Mouse (Mus musculus) MEL (cell line): ENCODE results near the gene Vnn1. TPM values are rescaled to one million over a fixed set of nuclear protein-coding genes. Genes with fewer than 3 reads are reported as not detected.

Experiments
- DNase-seq: peaks from one replicate; pipeline ENCODE4 v3.0.0; 2011; ENCODE audit warnings: low read depth, low spot score
- H3K27ac ChIP-seq: 2 replicates; pipeline ENCODE4 v1.5.1; 2012; ENCODE audit warnings: low read depth, mild to moderate bottlenecking, control low read depth, low read length, moderate library complexity; ENCODE audit not compliant: control insufficient read depth
- H3K27me3 ChIP-seq, 2 experiments: fragments of 150-350 bp in 1 of 2; sonication (generic) in 1 of 2; 2 replicates each; pipeline ENCODE4 v1.6.1; 2012; ENCODE audit warnings: low read length in 2 of 2, mild to moderate bottlenecking in 2 of 2, improper control_type of control experiment in 1 of 2, moderate library complexity in 1 of 2; ENCODE audit not compliant: insufficient read depth in 2 of 2, control insufficient read depth in 1 of 2
- H3K36me3 ChIP-seq, 2 experiments: 2 replicates each; pipeline ENCODE4 v1.6.1; 2012 to 2014; ENCODE audit warnings: low read length in 2 of 2, improper control_type of control experiment in 1 of 2, inconsistent platforms in 1 of 2, mild to moderate bottlenecking in 1 of 2; ENCODE audit not compliant: insufficient read depth in 2 of 2, control insufficient read depth in 1 of 2
- H3K4me1 ChIP-seq, 2 experiments: fragments of 150-350 bp in 1 of 2; sonication (generic) in 1 of 2; 2 replicates each; pipeline ENCODE4 v1.6.1; 2012; ENCODE audit warnings: low read length in 2 of 2, improper control_type of control experiment in 1 of 2, mild to moderate bottlenecking in 1 of 2; ENCODE audit not compliant: insufficient read depth in 2 of 2, control insufficient read depth in 1 of 2
- H3K4me3 ChIP-seq, 2 experiments: fragments of 150-350 bp in 1 of 2; sonication (generic) in 1 of 2; 2 replicates each; pipeline ENCODE4 v1.5.1; 2012; ENCODE audit warnings: low read depth in 2 of 2, low read length in 2 of 2, mild to moderate bottlenecking in 2 of 2, moderate library complexity in 2 of 2, control low read depth in 1 of 2, improper control_type of control experiment in 1 of 2; ENCODE audit not compliant: control insufficient read depth in 1 of 2, insufficient read depth in 1 of 2
- H3K79me2 ChIP-seq: 2 replicates; pipeline ENCODE4 v1.6.1; 2012; ENCODE audit warnings: mild to moderate bottlenecking, low read length, moderate library complexity; ENCODE audit not compliant: control insufficient read depth, poor library complexity, insufficient read depth
- H3K9ac ChIP-seq: 2 replicates; pipeline ENCODE4 v1.6.1; 2012; ENCODE audit warnings: low read depth, mild to moderate bottlenecking, control low read depth, low read length, moderate library complexity; ENCODE audit not compliant: control insufficient read depth, poor library complexity, severe bottlenecking
- H3K9me3 ChIP-seq: fragments of 150-350 bp; sonication (generic); replicated peaks from 2 replicates; pipeline ENCODE4 v1.6.1; 2012; ENCODE audit warnings: mild to moderate bottlenecking, low read length, improper control_type of control experiment, moderate library complexity; ENCODE audit not compliant: insufficient read depth
- BHLHE40 ChIP-seq: IDR thresholded peaks from 2 replicates; pipeline ENCODE4 v1.6.1; 2012; ENCODE audit warnings: low read depth, mild to moderate bottlenecking, inconsistent platforms, low read length, improper control_type of control experiment, borderline replicate concordance
- CHD1 ChIP-seq: IDR thresholded peaks from 2 replicates; pipeline ENCODE4 v1.6.1; 2012; ENCODE audit warnings: low read depth, mild to moderate bottlenecking, inconsistent platforms, low read length, improper control_type of control experiment
- CHD2 ChIP-seq: IDR thresholded peaks from 2 replicates; pipeline ENCODE4 v1.6.1; 2011; ENCODE audit warnings: low read length, improper control_type of control experiment
- CTCF ChIP-seq, 3 experiments: IDR thresholded peaks in 2 of 3; conservative IDR thresholded peaks in 1 of 3; 2 replicates each; pipeline ENCODE4 v1.5.1; 2011 to 2012; ENCODE audit warnings: low read length in 3 of 3, low read depth in 2 of 3, mild to moderate bottlenecking in 2 of 3, improper control_type of control experiment in 1 of 3, inconsistent platforms in 1 of 3, mixed read lengths in 1 of 3, moderate library complexity in 1 of 3; ENCODE audit not compliant: control insufficient read depth in 1 of 3, insufficient read depth in 1 of 3, poor library complexity in 1 of 3, severe bottlenecking in 1 of 3
- E2F4 ChIP-seq: IDR thresholded peaks from 2 replicates; pipeline ENCODE4 v1.6.1; 2011; ENCODE audit warnings: low read depth, low read length, improper control_type of control experiment, borderline replicate concordance
- EP300 ChIP-seq, 2 experiments: IDR thresholded peaks; 2 replicates each; pipeline ENCODE4 v1.6.1; 2011; ENCODE audit warnings: improper control_type of control experiment in 2 of 2, low read length in 2 of 2, low read depth in 1 of 2, mild to moderate bottlenecking in 1 of 2
- GABPA ChIP-seq: IDR thresholded peaks from 2 replicates; pipeline ENCODE4 v1.6.1; 2012; ENCODE audit warnings: low read depth, mild to moderate bottlenecking, inconsistent platforms, low read length, improper control_type of control experiment, moderate library complexity
- HCFC1 ChIP-seq: IDR thresholded peaks from 2 replicates; pipeline ENCODE4 v1.6.1; 2012; ENCODE audit warnings: low read depth, mild to moderate bottlenecking, inconsistent platforms, low read length, improper control_type of control experiment, moderate library complexity
- JUND ChIP-seq: IDR thresholded peaks from 2 replicates; pipeline ENCODE4 v1.6.1; 2011; ENCODE audit warnings: low read depth, mild to moderate bottlenecking, improper control_type of control experiment, low read length
- KAT2A ChIP-seq: conservative IDR thresholded peaks from 2 replicates; pipeline ENCODE4 v1.6.1; 2012; ENCODE audit warnings: low read depth, low read length, improper control_type of control experiment, inconsistent platforms
- MAFK ChIP-seq: IDR thresholded peaks from 2 replicates; pipeline ENCODE4 v1.6.1; 2011; ENCODE audit warnings: low read depth, mild to moderate bottlenecking, low read length, improper control_type of control experiment, borderline replicate concordance
- MAX ChIP-seq: IDR thresholded peaks from 2 replicates; pipeline ENCODE4 v1.6.1; 2011; ENCODE audit warnings: low read length, improper control_type of control experiment
- MXI1 ChIP-seq: IDR thresholded peaks from 2 replicates; pipeline ENCODE4 v1.6.1; 2011; ENCODE audit warnings: mild to moderate bottlenecking, low read depth, low read length, improper control_type of control experiment
- MYC ChIP-seq: IDR thresholded peaks from 2 replicates; pipeline ENCODE4 v1.6.1; 2011; ENCODE audit warnings: low read depth, mild to moderate bottlenecking, low read length, improper control_type of control experiment, moderate library complexity
- NELFE ChIP-seq: IDR thresholded peaks from 2 replicates; pipeline ENCODE4 v1.6.1; 2011; ENCODE audit warnings: low read depth, low read length, improper control_type of control experiment
- NRF1 ChIP-seq: IDR thresholded peaks from 2 replicates; pipeline ENCODE4 v1.6.1; 2014; ENCODE audit warnings: low read depth, mild to moderate bottlenecking, inconsistent platforms, low read length, improper control_type of control experiment, moderate library complexity; ENCODE audit not compliant: poor library complexity, insufficient read depth, severe bottlenecking
- POLR2A ChIP-seq, 2 experiments: IDR thresholded peaks; 2 replicates each; pipeline ENCODE4 v1.6.1; 2011 to 2012; ENCODE audit warnings: low read length in 2 of 2, mild to moderate bottlenecking in 2 of 2, control low read depth in 1 of 2, improper control_type of control experiment in 1 of 2, low read depth in 1 of 2, moderate library complexity in 1 of 2; ENCODE audit not compliant: control insufficient read depth in 1 of 2, insufficient read depth in 1 of 2, poor library complexity in 1 of 2
- POLR2AphosphoS2 ChIP-seq: IDR thresholded peaks from 2 replicates; pipeline ENCODE4 v1.6.1; 2011; ENCODE audit warnings: low read length, improper control_type of control experiment
- POLR2AphosphoS5 ChIP-seq: IDR thresholded peaks from 2 replicates; pipeline ENCODE4 v1.6.1; 2012; ENCODE audit warnings: low read depth, borderline replicate concordance, mild to moderate bottlenecking, inconsistent platforms, low read length, moderate library complexity, mixed read lengths
- SMC3 ChIP-seq: IDR thresholded peaks from 2 replicates; pipeline ENCODE4 v1.6.1; 2011; ENCODE audit warnings: low read depth, low read length, improper control_type of control experiment
- TAL1 ChIP-seq: IDR thresholded peaks from 2 replicates; pipeline ENCODE4 v1.6.1; 2012; ENCODE audit warnings: mild to moderate bottlenecking, inconsistent platforms, low read length, moderate library complexity, mixed read lengths
- TBP ChIP-seq: IDR thresholded peaks from 2 replicates; pipeline ENCODE4 v1.8.0; 2011; ENCODE audit warnings: low read depth, low read length, improper control_type of control experiment
- TCF12 ChIP-seq: IDR thresholded peaks from 2 replicates; pipeline ENCODE4 v1.6.1; 2014; ENCODE audit warnings: low read depth, mild to moderate bottlenecking, inconsistent platforms, low read length, improper control_type of control experiment, moderate library complexity
- UBTF ChIP-seq: IDR thresholded peaks from 2 replicates; pipeline ENCODE4 v1.6.1; 2012; ENCODE audit warnings: low read depth, mild to moderate bottlenecking, inconsistent platforms, low read length, improper control_type of control experiment, moderate library complexity, borderline replicate concordance; ENCODE audit not compliant: insufficient read depth
- USF1 ChIP-seq: IDR thresholded peaks from 2 replicates; pipeline ENCODE4 v1.6.1; 2014; ENCODE audit warnings: low read depth, mild to moderate bottlenecking, inconsistent platforms, low read length, improper control_type of control experiment, moderate library complexity
- ZC3H11A ChIP-seq: IDR thresholded peaks from 2 replicates; pipeline ENCODE4 v1.6.1; 2012; ENCODE audit warnings: low read depth, mild to moderate bottlenecking, inconsistent platforms, low read length, improper control_type of control experiment
- ZKSCAN1 ChIP-seq: IDR thresholded peaks from 2 replicates; pipeline ENCODE4 v1.6.1; 2012; ENCODE audit warnings: low read depth, mild to moderate bottlenecking, inconsistent platforms, low read length, improper control_type of control experiment, moderate library complexity
- ZMIZ1 ChIP-seq: IDR thresholded peaks from 2 replicates; pipeline ENCODE4 v1.6.1; 2012; ENCODE audit warnings: low read depth, mild to moderate bottlenecking, inconsistent platforms, low read length, improper control_type of control experiment, moderate library complexity
- polyA plus RNA-seq, 2 experiments: library from polyadenylated mRNA; stranded (reverse) in 1 of 2; unstranded in 1 of 2; fragments of >175 nt in 1 of 2; fragments of >200 nt in 1 of 2; gene quantifications; 2 replicates each; pipeline versions ENCODE4 v1.2.1 to v1.2.4; 2012; ENCODE audit warnings: low replicate concordance in 2 of 2, low read depth in 1 of 2; ENCODE audit not compliant: insufficient read length in 2 of 2, insufficient read depth in 1 of 2, missing spikeins in 1 of 2
- total RNA-seq: library from RNA; depleted of rRNA; stranded (reverse); fragments of 300-350 nt; gene quantifications from 2 replicates; pipeline ENCODE4 v1.2.3, GENCODE M21; 2012; rRNA removed

Gene Vnn1
- total RNA-seq (not detected in 2 replicates), polyA plus RNA-seq (not detected)

DNA sequence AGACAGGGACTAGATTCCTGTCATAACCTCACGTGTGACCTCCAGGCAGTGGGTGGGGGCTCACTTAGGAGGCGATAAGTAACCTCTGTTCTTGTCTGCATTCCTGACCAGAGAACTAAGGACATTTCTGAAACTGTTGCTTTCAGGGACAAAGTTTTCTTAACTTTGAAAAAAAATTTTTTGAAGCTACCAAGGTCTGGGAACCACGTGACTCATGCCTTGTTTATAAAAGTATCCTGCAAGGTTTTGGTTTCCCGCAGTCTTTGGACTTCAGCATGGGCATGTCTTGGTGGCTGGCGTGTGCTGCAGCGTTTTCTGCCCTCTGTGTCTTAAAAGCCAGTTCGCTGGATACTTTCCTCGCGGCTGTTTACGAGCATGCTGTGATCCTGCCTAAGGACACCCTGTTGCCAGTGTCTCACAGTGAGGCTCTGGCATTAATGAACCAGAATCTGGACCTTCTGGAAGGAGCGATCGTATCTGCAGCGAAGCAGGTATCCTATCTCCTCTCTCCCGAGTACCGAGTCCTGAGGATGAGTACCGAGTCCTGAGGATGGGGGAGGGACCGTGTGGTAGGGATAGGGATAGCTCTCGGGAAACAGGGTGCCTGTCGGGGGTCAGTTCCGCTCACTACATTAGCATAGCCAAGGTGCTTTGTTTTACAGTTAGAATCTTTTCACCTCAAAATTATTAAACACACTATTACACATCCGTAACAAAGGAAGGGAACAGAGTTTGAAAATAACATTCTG is at the start of gene Vnn1:
Vnn1 (plus strand) TSS at position 88 of the 749 bp plus-strand sequence.
- DNase-seq: no peak
- Histone ChIP-seq H3K9me3 (no peaks in the 10 kb centered on the region), H3K4me3 (no peak within 1 kb of the TSS), H3K36me3 (no peaks in the 10 kb centered on the region), H3K27me3 (no peaks in the 10 kb centered on the region), H3K79me2 (no peaks in the 10 kb centered on the region), H3K9ac (no peak within 1 kb of the TSS), H3K4me1 (no peaks in the 10 kb centered on the region), H3K27ac (no peak within 1 kb of the TSS)
- no peak for TF ChIP-seq MYC
- TF ChIP-seq MAFK: no peak
- TF ChIP-seq POLR2AphosphoS5: no peak
- no peak for TF ChIP-seq TAL1
- no peak for TF ChIP-seq ZMIZ1
- TF ChIP-seq SMC3: no peak
- TF ChIP-seq USF1: no peak
- no peak for TF ChIP-seq E2F4
- TF ChIP-seq CHD2: no peak
- no peak for TF ChIP-seq HCFC1
- TF ChIP-seq TCF12: no peak
- no peak for TF ChIP-seq CHD1
- TF ChIP-seq EP300 (IDR thresholded peaks at IDR 0.05; ENCODE audit: low read depth in 1 of 2, low read length in 2 of 2): no peak
- no peak for TF ChIP-seq TBP
- no peak for TF ChIP-seq NRF1
- TF ChIP-seq MXI1: no peak
- TF ChIP-seq POLR2AphosphoS2: no peak
- TF ChIP-seq NELFE: no peak
- TF ChIP-seq, all 39 proteins: peak for 0

DNA sequence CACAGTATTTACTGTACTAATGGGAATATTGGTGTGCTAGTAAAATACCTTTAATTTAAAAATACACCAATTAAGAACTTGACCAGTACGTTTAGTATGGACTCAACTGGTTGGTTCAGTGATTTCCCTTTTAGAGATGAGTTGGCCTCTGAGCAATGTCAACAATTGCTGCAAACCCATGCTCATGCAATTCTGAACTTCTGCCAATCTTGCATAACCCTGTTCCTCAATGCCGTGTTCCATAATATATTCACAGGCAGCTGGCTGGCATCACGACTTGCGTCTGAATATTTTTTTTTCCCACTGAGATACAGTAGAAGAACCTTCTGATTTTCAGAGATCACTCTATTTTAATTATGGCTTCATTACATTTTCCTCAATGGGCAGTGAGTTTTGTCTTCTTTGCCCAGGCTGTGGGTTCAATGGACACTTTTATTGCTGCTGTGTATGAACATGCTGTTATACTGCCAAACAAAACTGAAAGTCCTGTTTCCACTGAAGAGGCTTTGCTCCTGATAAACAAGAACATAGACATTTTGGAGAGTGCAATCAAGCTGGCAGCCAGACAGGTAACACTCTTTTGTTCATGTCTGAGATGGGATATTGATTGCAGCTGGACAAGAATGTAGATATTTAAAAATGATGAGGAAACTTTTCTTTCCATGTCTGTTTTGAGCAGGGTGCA is 43.1 kb upstream of the Vnn1 start, which contains the start of gene Vnn3:
Vnn3 (plus strand) TSS at position 235 of the 685 bp plus-strand sequence.
- H3K9ac ChIP-seq: no peak within 1 kb of the TSS
- no peaks in the 10 kb centered on the region for H3K27me3 ChIP-seq
- no peak for DNase-seq
- no peak within 1 kb of the TSS for H3K27ac ChIP-seq
- no peaks in the 10 kb centered on the region for H3K36me3 ChIP-seq
- H3K4me3 ChIP-seq: no peak within 1 kb of the TSS
- H3K79me2 ChIP-seq: no peaks in the 10 kb centered on the region
- TF ChIP-seq KAT2A: no peak
- TF ChIP-seq ZMIZ1: no peak
- TF ChIP-seq CTCF (IDR thresholded peaks at IDR 0.05 in 2 of 3, conservative IDR thresholded peaks at IDR 0.05 in 1 of 3; ENCODE audit: control insufficient read depth in 1 of 3, insufficient read depth in 1 of 3, low read depth in 2 of 3, low read length in 3 of 3, poor library complexity in 1 of 3, severe bottlenecking in 1 of 3): no peak
- TF ChIP-seq MYC: no peak
- TF ChIP-seq ZC3H11A: no peak
- no peak for TF ChIP-seq GABPA
- TF ChIP-seq HCFC1: no peak
- no peak for TF ChIP-seq CHD2
- TF ChIP-seq NRF1: no peak
- TF ChIP-seq EP300 (IDR thresholded peaks at IDR 0.05; ENCODE audit: low read depth in 1 of 2, low read length in 2 of 2): no peak
- TF ChIP-seq POLR2A (IDR thresholded peaks at IDR 0.05; ENCODE audit: control insufficient read depth in 1 of 2, insufficient read depth in 1 of 2, low read depth in 1 of 2, low read length in 2 of 2, poor library complexity in 1 of 2): no peak
- no peak for TF ChIP-seq TAL1
- TF ChIP-seq CHD1: no peak
- no peak for TF ChIP-seq SMC3
- no peak for TF ChIP-seq ZKSCAN1
- no peak for TF ChIP-seq UBTF
- TF ChIP-seq BHLHE40: no peak
- no peak for TF ChIP-seq JUND
- no peak for TF ChIP-seq MAX
- no peaks in the 10 kb centered on the region for H3K9me3 ChIP-seq
- H3K4me1 ChIP-seq: no peaks in the 10 kb centered on the region
